Mouse (Mus musculus) stomach, postnatal 0 days (tissue): ENCODE data around the gene Frmd4b.

ENCODE experiments used
- CTCF ChIP-seq: IDR thresholded peaks from 2 replicates; pipeline ENCODE4 v1.5.1; 2016; ENCODE audit warnings: antibody characterized with exemption, low read depth, mild to moderate bottlenecking, moderate library complexity
- EP300 ChIP-seq: optimal IDR thresholded peaks from 2 replicates; pipeline ENCODE3; 2016; ENCODE audit warnings: antibody characterized with exemption

- no peak for TF ChIP-seq CTCF
- no peak for TF ChIP-seq EP300
Observed at GRCm38 (mm10) chr6:97346527-97346926, 270.8 kb downstream of the Frmd4b start.
